Mouse (Mus musculus) layer of hippocampus, postnatal 36 days (tissue): ENCODE data around the gene Gpatch4. TPM values are rescaled to one million over a fixed set of nuclear protein-coding genes. Genes with fewer than 3 reads are reported as not detected.

ENCODE experiments used
- DNase-seq, 2 experiments: peaks; one replicate each; pipeline ENCODE4 v3.0.0; 2022
- total RNA-seq, 2 experiments: library from RNA; stranded (reverse); gene quantifications; 2 replicates each; pipeline ENCODE4 v1.2.3; 2021

Gene Gpatch4
- total RNA-seq = 10 to 100 TPM; 14.5 to 17.8 TPM

GRCm38 (mm10) chr3:88042661-88043421, at the start of gene Gpatch4:
Gpatch4 (plus strand) TSS chr3:88043108.
- DNase-seq = peak; percentile 80 to 82

DNA sequence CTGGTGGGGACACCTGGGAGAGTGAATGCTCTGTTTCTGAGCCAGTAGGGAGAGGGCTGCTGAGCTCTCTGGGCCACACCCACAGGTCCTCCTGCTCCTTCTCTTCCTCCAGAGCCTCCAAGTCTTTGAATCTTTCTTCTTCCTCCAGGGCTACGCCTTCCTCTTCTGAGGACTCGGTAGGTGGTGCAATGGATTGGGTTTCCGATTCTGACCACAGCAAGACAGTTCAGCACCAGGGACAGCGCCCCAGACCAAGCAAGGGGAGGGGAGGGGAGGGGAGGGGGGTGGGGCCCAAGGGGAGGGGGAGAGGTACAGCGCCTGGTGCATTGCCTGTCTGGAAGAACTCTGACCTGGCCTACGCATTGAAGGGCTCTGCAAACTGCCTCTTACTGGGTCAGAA, 49.5 kb upstream of the Gpatch4 start:
- no peak for DNase-seq

DNA sequence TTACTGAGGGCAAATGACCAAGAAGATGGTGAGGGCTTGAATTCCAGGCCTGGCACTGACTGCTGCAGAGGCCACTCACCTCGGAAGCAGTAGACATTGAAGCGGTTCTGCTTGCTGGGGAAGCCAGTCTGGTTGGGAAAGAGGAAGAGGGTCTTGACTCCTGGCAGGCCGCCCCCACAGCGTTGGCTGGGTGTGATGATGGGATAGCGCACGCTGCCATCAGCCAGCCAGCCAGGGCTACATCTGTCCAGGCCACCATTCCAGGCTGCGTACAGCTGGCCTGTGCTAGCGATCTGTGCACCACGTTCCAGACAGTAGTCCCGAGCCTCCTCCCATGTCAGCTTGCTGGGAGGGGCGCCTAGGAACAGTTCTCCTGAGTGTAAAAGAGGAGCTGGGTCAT, 47.6 kb upstream of the Gpatch4 start:
- no peak for DNase-seq

DNA sequence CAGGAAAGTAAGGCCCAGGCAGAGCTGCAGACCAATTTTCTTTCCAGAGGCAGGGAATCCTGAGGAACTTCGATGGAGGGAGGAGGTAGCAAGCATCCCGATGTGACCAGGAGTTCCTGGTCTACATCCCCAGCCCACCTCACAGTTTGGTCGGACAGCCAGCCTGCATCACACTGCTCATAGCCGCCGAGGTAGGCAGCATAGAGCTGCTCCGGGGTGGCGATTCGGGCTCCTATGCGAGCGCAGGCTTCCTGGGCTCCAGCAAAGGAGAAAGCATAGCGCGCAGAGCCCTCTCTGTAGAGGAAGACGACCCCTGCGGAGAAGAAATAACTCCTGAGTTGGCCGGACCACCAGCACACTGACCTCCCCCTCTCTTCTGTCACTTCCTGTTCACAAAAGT, 46.5 kb upstream of the Gpatch4 start:
- no peak for DNase-seq

DNA sequence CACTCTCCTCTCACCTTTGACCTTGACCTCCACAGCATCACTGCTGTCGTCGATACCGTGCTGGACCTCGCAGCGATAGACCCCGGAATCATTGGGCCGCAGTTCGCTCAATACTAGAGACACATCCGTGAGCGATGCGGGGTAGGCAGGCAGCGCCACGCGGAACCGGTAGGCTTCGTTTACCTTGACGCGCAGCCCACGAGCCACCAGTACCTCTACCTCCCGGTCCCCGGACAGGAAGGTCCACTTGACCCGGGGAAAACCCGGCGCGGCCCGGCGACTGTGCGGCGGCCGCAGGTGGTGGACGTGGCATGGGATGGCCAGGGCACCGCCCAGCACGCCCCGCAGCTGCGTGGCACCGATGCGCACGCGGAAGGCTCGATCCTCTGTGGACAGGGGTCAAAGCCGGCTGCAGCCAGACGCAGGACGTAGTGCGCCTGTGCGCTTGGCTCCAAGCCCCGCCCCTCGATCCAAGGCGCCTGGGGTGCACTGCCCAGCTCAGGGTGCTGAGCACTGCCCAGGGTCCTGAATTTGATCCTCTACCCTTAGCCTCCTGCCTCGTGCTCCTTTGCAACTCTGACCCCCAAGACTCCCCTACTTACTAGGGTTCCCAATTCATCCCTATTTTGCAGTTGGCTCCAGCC, 45.8 kb upstream of the Gpatch4 start:
- no peak for DNase-seq

- peak; percentile 67 to 74 for DNase-seq
Observed at GRCm38 (mm10) chr3:87998747-87999146, 44.2 kb upstream of the Gpatch4 start.

- no peak for DNase-seq
Observed at GRCm38 (mm10) chr3:87999243-87999895, 43.5 kb upstream of the Gpatch4 start.

- peak; percentile 70 for DNase-seq
Observed at GRCm38 (mm10) chr3:88000181-88000580, 42.7 kb upstream of the Gpatch4 start, which contains the start of gene Bcan. Bcan (minus strand) TSS chr3:88000230.

GRCm38 (mm10) chr3:88000816-88001595, 41.9 kb upstream of the Gpatch4 start:
- DNase-seq = peak in 1 of 2 experiments; percentile 61

DNA sequence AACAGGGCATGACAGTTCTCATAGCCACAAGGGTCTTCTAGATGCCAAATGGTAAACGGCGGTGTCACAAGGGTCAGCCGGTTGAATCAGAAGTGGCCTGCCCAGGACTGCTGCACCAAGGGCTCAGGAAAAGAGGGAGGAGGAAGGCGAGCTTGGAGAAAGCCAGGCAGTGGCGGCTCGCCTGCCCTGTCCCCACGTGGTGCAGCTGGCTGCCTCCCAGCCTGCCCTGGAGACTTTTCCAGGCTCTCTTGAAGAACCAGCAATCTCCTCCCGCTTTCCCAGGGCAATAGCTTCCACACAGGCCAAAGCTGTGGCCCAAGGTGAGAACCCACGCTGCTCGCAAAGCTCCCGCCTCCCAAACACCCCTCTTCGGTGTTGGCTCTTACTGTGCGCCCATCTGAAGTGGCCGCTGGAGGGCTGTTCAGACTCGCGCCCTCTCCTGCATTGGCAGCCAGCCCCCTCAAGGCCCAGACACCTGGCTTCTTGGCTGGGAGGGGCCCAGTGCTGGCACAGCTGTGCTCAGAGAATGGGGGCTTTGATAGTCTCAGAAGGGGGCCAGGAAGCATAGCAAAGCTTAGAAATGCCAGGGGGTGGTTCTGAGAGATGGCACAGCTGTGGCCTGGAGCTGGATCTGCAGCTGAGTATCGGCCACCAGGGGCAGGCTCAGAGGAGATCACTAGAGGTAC, 40.5 kb upstream of the Gpatch4 start:
- peak in 1 of 2 experiments; percentile 63 for DNase-seq

DNA sequence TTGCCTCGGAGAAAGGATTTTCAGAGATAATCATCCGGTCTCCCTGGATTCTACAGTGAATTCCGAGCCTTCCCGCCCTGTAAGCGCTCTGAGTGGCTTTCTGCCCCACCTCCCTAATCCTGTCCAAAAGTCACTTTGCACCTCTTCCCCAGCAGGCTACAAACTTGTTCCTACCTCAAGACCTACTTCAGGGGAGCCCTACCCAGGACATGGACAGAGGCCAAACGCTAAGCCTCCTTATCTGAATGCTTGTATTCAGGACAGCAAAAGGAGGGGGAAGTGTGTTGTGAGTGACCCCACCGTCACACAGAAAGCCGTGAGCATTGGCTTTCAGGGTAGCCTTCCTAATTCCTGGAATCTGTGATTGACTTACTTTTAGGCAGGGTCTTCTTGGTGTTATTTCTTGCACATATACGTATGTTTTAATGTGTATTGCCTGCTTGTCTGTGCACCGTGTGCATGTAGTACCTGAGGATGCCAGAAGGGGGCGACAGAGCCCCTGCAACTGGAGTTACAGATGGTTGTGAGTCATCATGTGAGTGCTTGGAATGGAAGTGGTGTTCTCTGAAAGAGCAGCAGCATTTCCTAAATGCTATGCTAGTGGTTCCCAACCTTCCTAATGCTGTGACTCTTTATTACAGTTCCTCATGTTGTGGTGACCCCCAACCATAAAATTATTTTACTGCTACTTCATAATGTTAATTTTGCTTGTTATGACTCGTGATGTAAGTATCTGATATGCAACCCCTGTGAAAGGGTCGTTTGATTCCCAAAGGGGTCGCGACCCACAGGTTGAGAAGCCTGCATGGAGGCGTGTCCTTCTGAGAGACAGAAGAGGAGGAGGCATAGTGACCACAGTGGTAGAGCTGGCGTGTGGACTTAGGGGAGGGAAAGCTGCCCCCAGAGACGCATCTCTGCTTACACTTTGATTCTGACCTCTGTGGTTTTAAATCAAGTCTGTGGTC, 36.8 kb upstream of the Gpatch4 start:
- no peak for DNase-seq

GRCm38 (mm10) chr3:88010634-88011265, 32.2 kb upstream of the Gpatch4 start:
- DNase-seq = no peak

GRCm38 (mm10) chr3:88022322-88023191, 20.4 kb upstream of the Gpatch4 start:
- DNase-seq = peak; percentile 82

DNA sequence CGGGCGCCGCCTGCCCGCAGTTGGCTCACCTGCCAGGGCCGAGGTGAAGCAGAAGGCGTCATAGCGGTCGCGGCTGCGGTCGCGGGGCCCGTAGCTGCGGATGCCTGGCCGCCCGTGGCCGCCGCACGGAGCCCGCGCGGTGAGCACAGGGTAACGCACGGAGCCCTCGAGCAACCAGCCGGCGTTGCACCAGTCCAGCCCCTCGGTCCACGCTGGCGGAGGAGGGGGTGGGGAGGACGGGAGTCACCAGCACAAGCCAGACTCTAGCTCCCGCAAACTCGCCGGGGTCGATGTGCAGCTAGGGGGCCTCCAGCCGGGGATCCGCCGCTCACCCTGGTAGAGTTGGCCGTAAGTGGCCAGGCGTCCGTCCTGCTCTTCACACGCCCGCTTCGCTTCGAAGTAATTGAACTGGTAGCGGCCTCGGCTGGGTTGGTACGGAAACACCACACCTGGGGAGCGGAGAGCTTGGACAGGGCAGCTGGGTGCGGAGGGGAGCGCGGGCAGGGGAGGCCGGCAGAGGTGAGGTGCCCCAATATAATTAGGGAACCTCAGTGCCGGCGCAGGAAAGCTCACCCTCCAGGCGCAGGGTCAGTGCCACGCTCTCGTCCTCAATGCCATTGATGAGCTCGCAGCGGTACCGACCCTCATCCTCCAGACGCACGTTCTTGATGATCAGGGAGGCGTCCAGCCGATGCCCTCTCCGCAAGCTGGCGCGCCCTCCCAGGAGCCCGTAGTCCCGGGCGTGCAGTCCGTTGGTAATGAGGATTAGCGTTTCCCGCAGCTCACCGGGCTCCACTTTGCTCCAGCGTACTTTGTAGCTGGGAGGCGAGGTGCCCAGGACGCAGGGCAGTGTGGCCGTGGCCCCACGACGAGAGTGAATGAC, 19.5 kb upstream of the Gpatch4 start:
- DNase-seq = no peak

DNA sequence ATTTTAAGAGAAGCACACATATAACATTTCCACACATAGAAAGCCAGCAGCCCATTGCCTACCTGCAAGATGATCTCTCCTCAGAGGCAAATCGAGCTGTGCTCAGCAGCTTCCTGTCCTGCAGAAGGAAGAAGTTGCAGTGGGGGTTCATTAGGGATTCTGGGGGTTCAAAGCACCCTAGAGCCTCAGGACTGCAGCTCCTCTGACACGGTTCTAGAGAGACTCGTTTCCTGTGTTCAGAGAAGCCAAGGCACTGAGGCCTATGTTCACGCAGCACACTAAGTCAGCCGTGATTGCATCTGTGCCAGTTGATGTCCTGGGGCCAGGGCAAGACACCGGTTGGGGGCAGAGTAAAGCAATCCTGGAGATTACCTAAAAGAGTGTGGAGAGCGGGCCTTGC, 16.1 kb upstream of the Gpatch4 start:
- no peak for DNase-seq

GRCm38 (mm10) chr3:88027434-88028186, 15.3 kb upstream of the Gpatch4 start, which contains the start of gene Hapln2:
Hapln2 (minus strand) TSS chr3:88027583.
- DNase-seq = peak in 1 of 2 experiments; percentile 20
